Mouse (Mus musculus): Measurements from ENCODE around the gene Dbnl.

DNA sequence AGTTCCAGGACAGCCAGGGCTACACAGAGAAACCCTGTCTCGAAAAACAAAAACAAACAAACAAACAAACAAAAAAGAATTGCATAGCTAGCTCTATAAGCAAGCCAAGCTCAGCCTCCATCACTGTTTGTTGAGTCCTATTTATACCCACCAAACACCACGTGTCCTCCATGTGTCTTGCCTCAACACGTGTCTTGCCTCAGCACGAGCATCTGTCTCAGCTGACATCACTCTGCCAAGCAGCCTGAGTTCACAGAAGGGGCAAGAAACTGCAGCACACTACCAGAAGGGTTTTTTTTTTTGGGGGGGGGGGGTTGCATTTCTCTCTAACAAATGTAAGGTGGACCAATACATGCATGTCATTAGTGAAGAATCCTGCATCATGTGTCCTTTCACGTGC lies 62.2 kb downstream of the Dbnl start:
- no peak for TF ChIP-seq CHD1 (IDR thresholded peaks at IDR 0.05; ENCODE audit: low read depth, low read length)
- no peak for TF ChIP-seq EP300 (IDR thresholded peaks at IDR 0.05; ENCODE audit: low read length)
- TF ChIP-seq TBP (conservative IDR thresholded peaks at IDR 0.05; ENCODE audit: low read depth, low read length), result no peak
- TF ChIP-seq JUN (IDR thresholded peaks at IDR 0.05; ENCODE audit: insufficient read depth, low read depth, low read length), result no peak
- no peak for TF ChIP-seq MAZ (IDR thresholded peaks at IDR 0.05; ENCODE audit: low read depth, low read length)

Measured in CH12.LX (cell line).